23 mouse cellular contexts compared by ENCODE assay signal in the genomic region with DNA sequence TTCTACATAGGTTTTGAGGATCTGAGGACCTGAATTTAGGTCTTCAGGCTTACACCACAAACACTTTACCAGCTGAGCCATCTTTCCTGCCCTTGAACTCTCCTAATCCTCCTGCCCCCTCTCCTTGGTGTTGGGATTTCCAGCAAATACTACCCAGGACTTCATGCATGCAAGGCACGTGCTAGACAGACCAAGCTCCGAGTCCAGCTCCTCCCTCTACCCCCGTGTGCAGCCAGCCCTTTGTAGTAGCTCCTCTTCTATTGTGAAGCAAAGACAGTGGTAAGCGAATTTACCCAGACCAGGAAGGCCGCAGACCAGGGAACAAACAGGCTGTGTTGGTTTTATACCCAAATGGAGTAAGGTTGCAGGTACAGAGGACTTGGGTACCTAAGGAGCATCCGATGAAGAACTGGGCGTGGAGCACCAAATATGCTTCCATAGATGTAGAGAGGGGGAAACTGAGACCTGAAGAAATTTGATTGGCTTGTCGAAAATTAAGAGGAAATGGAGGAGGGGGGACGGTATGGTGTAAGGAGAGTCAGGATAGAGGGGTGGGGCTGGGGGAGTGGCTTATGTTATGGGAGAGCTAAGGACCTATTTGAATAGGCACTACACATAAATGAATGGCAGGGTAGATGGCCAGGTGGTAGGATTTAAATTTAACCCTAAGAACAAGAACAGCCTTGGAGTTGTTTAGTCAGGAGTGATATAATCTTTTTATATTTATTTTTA. TPM values are rescaled to one million over a fixed set of nuclear protein-coding genes. Genes with fewer than 3 reads are reported as not detected.
DNase-seq lines count a peak whose midpoint lies in the region; ATAC-seq and TF ChIP-seq lines count a peak whose summit lies in the region.
"Had no signal": no experiment of that assay in that cellular context is flagged by ENCODE, and none has a peak within 500 bp of the region (broad histone marks: within the 10 kb centered on the region; RNA-seq: fewer than 3 reads in every experiment).

No protein-coding gene starts in this region.

- no peak for TF ChIP-seq EP300 in ES-Bruce4 (IDR thresholded peaks at IDR 0.05; ENCODE audit: insufficient read depth, low read depth, low read length)

- 50% methylated on average over 9 of the region's 9 CpGs for WGBS in hindbrain, embryonic 12.5 days
- 45% methylated on average over 9 of the region's 9 CpGs for WGBS in hindbrain, embryonic 13.5 days
- 50% methylated on average over 9 of the region's 9 CpGs for WGBS in midbrain, embryonic 12.5 days
- 44% methylated on average over 9 of the region's 9 CpGs for WGBS in midbrain, embryonic 16.5 days

- peak; percentile 66 for DNase-seq in ZHBTc4 (ENCODE audit: low read depth, low spot score)
- DNase-seq: adrenal gland, adult 8-10 months; adrenal gland, postnatal 36 days; cerebellum, adult 2 months; cerebellum, postnatal 10 days; forebrain, postnatal 0 days; gastrocnemius, adult 2 months; gastrocnemius, postnatal 25 days; heart, postnatal 10 days; heart, postnatal 4 days had no signal

- H3K36me3 ChIP-seq in hindbrain, embryonic 12.5 days, result 0 out of 2 replicates have a peak, but pooled peaks cover under 1% of the 10 kb centered on the region
- H3K36me3 ChIP-seq in hindbrain, embryonic 13.5 days, result no peaks in the 10 kb centered on the region
- H3K36me3 ChIP-seq in midbrain, embryonic 12.5 days, result no peaks in the 10 kb centered on the region
- H3K36me3 ChIP-seq in midbrain, embryonic 16.5 days (ENCODE audit: control insufficient read depth, insufficient read depth, low read length), result no peaks in the 10 kb centered on the region
- no peaks in the 10 kb centered on the region for H3K36me3 ChIP-seq in ES-Bruce4 (ENCODE audit: control insufficient read depth, insufficient read depth, low read length, poor library complexity, severe bottlenecking)

- H3K4me3 ChIP-seq in hindbrain, embryonic 12.5 days, result no peak overlapping the region
- H3K4me3 ChIP-seq in hindbrain, embryonic 13.5 days, result no peak overlapping the region
- H3K4me3 ChIP-seq in midbrain, embryonic 12.5 days, result no peak overlapping the region
- H3K4me3 ChIP-seq in midbrain, embryonic 16.5 days (ENCODE audit: low read depth, low read length), result no peak overlapping the region
- no peak overlapping the region for H3K4me3 ChIP-seq in ES-Bruce4 (ENCODE audit: low read depth, low read length)
- H3K4me3 ChIP-seq: embryonic facial prominence, embryonic 10.5 days; forebrain, embryonic 13.5 days; gastrocnemius, adult 2 months; heart, embryonic 10.5 days had no signal

- peak; percentile 55; the same call in 1 of the 2 replicates for ATAC-seq in hindbrain, embryonic 12.5 days (ENCODE audit: low FRiP score)
- ATAC-seq in hindbrain, embryonic 13.5 days (ENCODE audit: low FRiP score), result no peak
- 0 out of 2 replicates have a peak, but pooled peaks have one; percentile 23 for ATAC-seq in midbrain, embryonic 12.5 days (ENCODE audit: low FRiP score, low read depth)
- no peak for ATAC-seq in midbrain, embryonic 16.5 days
- ATAC-seq in frontal cortex, adult (ENCODE audit: low TSS enrichment), result no peak
- ATAC-seq: forebrain, embryonic 13.5 days; forebrain, postnatal 0 days; hindbrain, embryonic 16.5 days; inflammation-experienced regulatory T-cells, adult 6 months; Patski had no signal

- no peak for TF ChIP-seq CTCF in ES-Bruce4 (IDR thresholded peaks at IDR 0.05; ENCODE audit: low read depth, low read length)

- TF ChIP-seq POLR2A in ES-Bruce4 (IDR thresholded peaks at IDR 0.05; ENCODE audit: insufficient read depth, low read length), result no peak

- no peaks in the 10 kb centered on the region for H3K27me3 ChIP-seq in hindbrain, embryonic 12.5 days
- no peaks in the 10 kb centered on the region for H3K27me3 ChIP-seq in hindbrain, embryonic 13.5 days
- no peaks in the 10 kb centered on the region for H3K27me3 ChIP-seq in midbrain, embryonic 12.5 days
- no peaks in the 10 kb centered on the region for H3K27me3 ChIP-seq in midbrain, embryonic 16.5 days (ENCODE audit: control insufficient read depth, insufficient read depth, low read depth, low read length)
- H3K27me3 ChIP-seq in ES-Bruce4 (ENCODE audit: control insufficient read depth, insufficient read depth, low read length, poor library complexity, severe bottlenecking), result no peaks in the 10 kb centered on the region
- H3K27me3 ChIP-seq: CH12.LX; forebrain, embryonic 13.5 days; Patski had no signal

- no peaks in the 10 kb centered on the region for H3K9me3 ChIP-seq in hindbrain, embryonic 12.5 days (replicated peaks)
- H3K9me3 ChIP-seq in hindbrain, embryonic 13.5 days, result no peaks in the 10 kb centered on the region
- H3K9me3 ChIP-seq in midbrain, embryonic 12.5 days, result no peaks in the 10 kb centered on the region
- H3K9me3 ChIP-seq in midbrain, embryonic 16.5 days (replicated peaks; ENCODE audit: control insufficient read depth, low read length, poor library complexity, severe bottlenecking), result peaks cover 2% of the 10 kb centered on the region; the same call in 1 of the 2 replicates
- H3K9me3 ChIP-seq in ES-Bruce4 (replicated peaks; ENCODE audit: control insufficient read depth, insufficient read depth, low read length, poor library complexity, severe bottlenecking), result no peaks in the 10 kb centered on the region
- H3K9me3 ChIP-seq: forebrain, embryonic 13.5 days; heart, embryonic 10.5 days had no signal

- no peak overlapping the region for H3K9ac ChIP-seq in hindbrain, embryonic 12.5 days
- H3K9ac ChIP-seq in hindbrain, embryonic 13.5 days, result no peak overlapping the region
- no peak overlapping the region for H3K9ac ChIP-seq in midbrain, embryonic 12.5 days (replicated peaks)
- no peak overlapping the region for H3K9ac ChIP-seq in midbrain, embryonic 16.5 days (ENCODE audit: low read depth, low read length)
- H3K9ac ChIP-seq in ES-Bruce4 (ENCODE audit: low read depth, poor library complexity, severe bottlenecking), result no peak overlapping the region
- H3K9ac ChIP-seq: forebrain, embryonic 13.5 days; forebrain, postnatal 0 days had no signal

- H3K4me1 ChIP-seq in hindbrain, embryonic 12.5 days, result peaks cover 20% of the 10 kb centered on the region; the same call in 1 of the 2 replicates
- peaks cover 8% of the 10 kb centered on the region; the same call in 1 of the 2 replicates for H3K4me1 ChIP-seq in hindbrain, embryonic 13.5 days (replicated peaks)
- peaks cover 12% of the 10 kb centered on the region; the same call in 1 of the 2 replicates for H3K4me1 ChIP-seq in midbrain, embryonic 12.5 days
- H3K4me1 ChIP-seq in midbrain, embryonic 16.5 days (ENCODE audit: control insufficient read depth, insufficient read depth, low read length), result peaks cover 9% of the 10 kb centered on the region
- peaks cover 2% of the 10 kb centered on the region for H3K4me1 ChIP-seq in ES-Bruce4 (ENCODE audit: control insufficient read depth, insufficient read depth, low read length)

- no peak overlapping the region for H3K4me2 ChIP-seq in hindbrain, embryonic 12.5 days (replicated peaks)
- H3K4me2 ChIP-seq in hindbrain, embryonic 13.5 days, result no peak overlapping the region
- H3K4me2 ChIP-seq in midbrain, embryonic 12.5 days (replicated peaks), result no peak overlapping the region
- H3K4me2 ChIP-seq in midbrain, embryonic 16.5 days (ENCODE audit: low read length), result no peak overlapping the region
- H3K4me2 ChIP-seq: forebrain, embryonic 13.5 days had no signal

- H3K27ac ChIP-seq in hindbrain, embryonic 12.5 days, result no peak overlapping the region
- no peak overlapping the region; the same call in 1 of the 2 replicates for H3K27ac ChIP-seq in hindbrain, embryonic 13.5 days
- no peak overlapping the region; the same call in 1 of the 2 replicates for H3K27ac ChIP-seq in midbrain, embryonic 12.5 days (replicated peaks)
- H3K27ac ChIP-seq in midbrain, embryonic 16.5 days (ENCODE audit: low read length), result no peak overlapping the region
- H3K27ac ChIP-seq in ES-Bruce4 (ENCODE audit: insufficient read depth, low read length), result peak overlapping the region; percentile 41; the same call in 1 of the 2 replicates
- H3K27ac ChIP-seq: embryonic facial prominence, embryonic 10.5 days; forebrain, embryonic 13.5 days; gastrocnemius, adult 2 months; heart, embryonic 10.5 days had no signal

RNA-seq across cellular contexts. Expression of a gene that starts 13.9 kb away (rescaled TPM):
- 55.1 and 59.7 TPM in 2 replicates for polyA plus RNA-seq in hindbrain, embryonic 12.5 days (2016; fragmentation: Nextera tagmentation; extraction: Ambion mirVana)
- 40.6 and 44.1 TPM in 2 replicates for polyA plus RNA-seq in hindbrain, embryonic 13.5 days (2015; fragmentation: Nextera tagmentation; extraction: Ambion mirVana)
- 67.7 and 73.0 TPM in 2 replicates for polyA plus RNA-seq in midbrain, embryonic 12.5 days (2016; fragmentation: Nextera tagmentation; extraction: Ambion mirVana)
- 33.5 and 36.6 TPM in 2 replicates for polyA plus RNA-seq in midbrain, embryonic 16.5 days (2015; fragmentation: Nextera tagmentation; extraction: Ambion mirVana)
- 30.3 and 35.4 TPM in 2 replicates for polyA plus RNA-seq in ES-Bruce4 (2011; ENCODE audit: insufficient read depth, insufficient read length, low read depth, missing spikeins)

RNA-seq across cellular contexts. Expression of a gene that starts 19.2 kb away (rescaled TPM):
- 81.8 and 82.9 TPM in 2 replicates for polyA plus RNA-seq in hindbrain, embryonic 12.5 days (2016; fragmentation: Nextera tagmentation; extraction: Ambion mirVana)
- polyA plus RNA-seq in hindbrain, embryonic 13.5 days (2015; fragmentation: Nextera tagmentation; extraction: Ambion mirVana), result 61.1 and 62.5 TPM in 2 replicates
- 68.4 and 71.4 TPM in 2 replicates for polyA plus RNA-seq in midbrain, embryonic 12.5 days (2016; fragmentation: Nextera tagmentation; extraction: Ambion mirVana)
- polyA plus RNA-seq in midbrain, embryonic 16.5 days (2015; fragmentation: Nextera tagmentation; extraction: Ambion mirVana), result 55.4 and 74.1 TPM in 2 replicates
- 47.7 and 53.3 TPM in 2 replicates for polyA plus RNA-seq in ES-Bruce4 (2011; ENCODE audit: insufficient read depth, insufficient read length, low read depth, missing spikeins)

RNA-seq across cellular contexts. Expression of a gene that starts 22.7 kb away (rescaled TPM):
- polyA plus RNA-seq in hindbrain, embryonic 12.5 days (2016; fragmentation: Nextera tagmentation; extraction: Ambion mirVana), result 11.0 and 14.8 TPM in 2 replicates
- polyA plus RNA-seq in hindbrain, embryonic 13.5 days (2015; fragmentation: Nextera tagmentation; extraction: Ambion mirVana), result 10.7 and 11.1 TPM in 2 replicates
- polyA plus RNA-seq in midbrain, embryonic 12.5 days (2016; fragmentation: Nextera tagmentation; extraction: Ambion mirVana), result 12.1 and 13.7 TPM in 2 replicates
- polyA plus RNA-seq in midbrain, embryonic 16.5 days (2015; fragmentation: Nextera tagmentation; extraction: Ambion mirVana), result 10.4 and 11.6 TPM in 2 replicates
- polyA plus RNA-seq in ES-Bruce4 (2011; ENCODE audit: insufficient read depth, insufficient read length, low read depth, missing spikeins), result 21.6 and 24.8 TPM in 2 replicates

RNA-seq across cellular contexts. Expression of a gene that starts 22.8 kb away (rescaled TPM):
- 19.5 and 20.1 TPM in 2 replicates for polyA plus RNA-seq in hindbrain, embryonic 12.5 days (2016; fragmentation: Nextera tagmentation; extraction: Ambion mirVana)
- 10.6 and 12.3 TPM in 2 replicates for polyA plus RNA-seq in hindbrain, embryonic 13.5 days (2015; fragmentation: Nextera tagmentation; extraction: Ambion mirVana)
- polyA plus RNA-seq in midbrain, embryonic 12.5 days (2016; fragmentation: Nextera tagmentation; extraction: Ambion mirVana), result 14.9 and 17.9 TPM in 2 replicates
- polyA plus RNA-seq in midbrain, embryonic 16.5 days (2015; fragmentation: Nextera tagmentation; extraction: Ambion mirVana), result 11.6 and 13.1 TPM in 2 replicates
- polyA plus RNA-seq in ES-Bruce4 (2011; ENCODE audit: insufficient read depth, insufficient read length, low read depth, missing spikeins), result 15.0 and 15.5 TPM in 2 replicates

RNA-seq across cellular contexts. Expression of a gene that starts 23.4 kb away (rescaled TPM):
- polyA plus RNA-seq in hindbrain, embryonic 12.5 days (2016; fragmentation: Nextera tagmentation; extraction: Ambion mirVana), result 20.9 and 22.2 TPM in 2 replicates
- polyA plus RNA-seq in hindbrain, embryonic 13.5 days (2015; fragmentation: Nextera tagmentation; extraction: Ambion mirVana), result 32.9 and 34.1 TPM in 2 replicates
- 22.1 TPM in 2 replicates for polyA plus RNA-seq in midbrain, embryonic 12.5 days (2016; fragmentation: Nextera tagmentation; extraction: Ambion mirVana)
- polyA plus RNA-seq in midbrain, embryonic 16.5 days (2015; fragmentation: Nextera tagmentation; extraction: Ambion mirVana), result 67.2 and 67.5 TPM in 2 replicates
- polyA plus RNA-seq in ES-Bruce4 (2011; ENCODE audit: insufficient read depth, insufficient read length, low read depth, missing spikeins), result 12.4 and 13.0 TPM in 2 replicates

Comparison
In these comparisons a context has a peak if more than half of its experiments do, and no peak if none do; other contexts are left out.
1. ATAC-seq: peak in hindbrain, embryonic 12.5 days (single experiment) and midbrain, embryonic 12.5 days (single experiment); none in hindbrain, embryonic 13.5 days (single experiment), midbrain, embryonic 16.5 days (single experiment) and frontal cortex, adult (single experiment).